Mouse (Mus musculus) embryonic facial prominence, embryonic 14.5 days (tissue): ENCODE data around the gene Sufu. TPM values are rescaled to one million over a fixed set of nuclear protein-coding genes. Genes with fewer than 3 reads are reported as not detected.
A peak's percentile ranks its signal among the peaks of the same experiment; 100 is the strongest.

ENCODE experiments used
- ATAC-seq: fragments of 200-750 bp; cut with Nextera tagmentation; 2 replicates; pipeline ENCODE4 v1.8.0; 2017; ENCODE audit warnings: low read depth, moderate number of reproducible peaks, moderate TSS enrichment
- DNase-seq: peaks from one replicate; pipeline ENCODE4 v3.0.0-alpha.2; 2015; ENCODE audit warnings: low spot score
- H3K27ac ChIP-seq: fragments of 300-500 bp; sonication (generic); replicated peaks from 2 replicates; pipeline ENCODE4 v1.5.1; 2014; ENCODE audit warnings: low read depth, mild to moderate bottlenecking, low read length, moderate library complexity
- H3K27me3 ChIP-seq: fragments of 300-500 bp; sonication (generic); replicated peaks from 2 replicates; pipeline ENCODE4 v1.6.1; 2014; ENCODE audit warnings: low read length; ENCODE audit not compliant: control insufficient read depth, insufficient read depth
- H3K36me3 ChIP-seq: fragments of 300-500 bp; sonication (generic); 2 replicates; pipeline ENCODE4 v1.6.1; 2014; ENCODE audit warnings: low read length, mixed read lengths; ENCODE audit not compliant: control insufficient read depth, insufficient read depth
- H3K4me1 ChIP-seq: fragments of 300-500 bp; sonication (generic); 2 replicates; pipeline ENCODE4 v1.6.1; 2014; ENCODE audit warnings: antibody characterized with exemption, low read length; ENCODE audit not compliant: control insufficient read depth, insufficient read depth
- H3K4me2 ChIP-seq: fragments of 300-500 bp; sonication (generic); 2 replicates; pipeline ENCODE4 v1.6.1; 2014; ENCODE audit warnings: low read depth, mild to moderate bottlenecking, low read length, moderate library complexity, mixed read lengths
- H3K4me3 ChIP-seq: fragments of 300-500 bp; sonication (generic); 2 replicates; pipeline ENCODE4 v1.5.1; 2014; ENCODE audit warnings: low read depth, mild to moderate bottlenecking, low read length
- H3K9ac ChIP-seq: fragments of 300-500 bp; sonication (generic); 2 replicates; pipeline ENCODE4 v1.6.1; 2014; ENCODE audit warnings: low read depth, mild to moderate bottlenecking, low read length, moderate library complexity, mixed read lengths
- H3K9me3 ChIP-seq: fragments of 300-500 bp; sonication (generic); 2 replicates; pipeline ENCODE4 v1.6.1; 2016; ENCODE audit warnings: low read length; ENCODE audit not compliant: control insufficient read depth
- WGBS: fragments of 180-500 bp; shearing (Covaris S2); extraction: QIAGEN DNeasy Blood & Tissue Kit; methylation state at CpG from one replicate; pipeline ENCODE4 v1.1.7; 2014; 5-methylcytosine and 5-hydroxymethylcytosine counted together
- polyA plus RNA-seq: library from polyadenylated mRNA; unstranded; fragments of >200 nt; fragmentation: Nextera tagmentation; extraction: Ambion mirVana; gene quantifications from 2 replicates; pipeline ENCODE4 v1.2.1, GENCODE M21; 2014

Gene Sufu
- polyA plus RNA-seq, 1 experiment from 2014 or later = 34.3 TPM

- peaks cover 31% of the 10 kb centered on the region for H3K4me1 ChIP-seq
- peak overlapping the region; percentile 40; the same call in 1 of the 2 replicates for H3K27ac ChIP-seq
- no peak overlapping the region for H3K9ac ChIP-seq
- no peak overlapping the region for H3K4me3 ChIP-seq
- DNase-seq (no peak), ATAC-seq (no peak)
- WGBS = 22% methylated on average over 4 of the region's 4 CpGs
- H3K9me3 ChIP-seq = no peaks in the 10 kb centered on the region
- peaks cover 68% of the 10 kb centered on the region for H3K36me3 ChIP-seq
- no peak overlapping the region for H3K4me2 ChIP-seq
- H3K27me3 ChIP-seq = no peaks in the 10 kb centered on the region
Measured at GRCm38 (mm10) chr19:46481756-46482155, 85.1 kb downstream of the Sufu start.

DNA sequence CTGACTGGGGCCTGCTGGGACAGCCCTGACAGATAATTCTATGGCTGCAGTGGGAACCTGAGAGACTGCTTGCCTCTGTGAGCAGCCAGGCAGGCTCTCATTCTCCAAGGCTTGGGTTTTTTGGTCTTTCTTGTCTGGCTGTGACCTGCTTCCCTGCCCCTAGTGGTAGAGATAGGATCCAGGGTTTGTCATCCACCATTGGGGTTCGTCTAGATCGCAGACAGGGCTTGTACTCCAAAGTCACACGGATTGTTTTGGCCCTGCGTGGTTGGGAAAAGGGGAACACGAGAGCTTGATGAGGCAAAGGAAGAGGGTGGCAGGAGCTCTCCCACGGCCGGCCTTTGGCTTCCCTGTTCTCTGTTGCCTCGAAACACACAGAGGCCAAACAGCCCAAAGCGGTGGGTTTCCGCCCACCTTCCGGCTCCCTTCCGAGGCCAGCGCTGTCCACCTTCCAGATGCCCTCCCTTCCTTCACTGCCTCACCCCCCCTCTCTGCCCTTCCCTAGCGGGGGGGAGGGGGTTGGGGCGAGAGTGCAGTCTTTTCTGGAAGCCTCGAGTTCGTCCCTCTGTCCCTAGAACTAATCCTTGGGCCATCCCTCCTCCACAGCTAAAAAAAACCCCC is 86.3 kb downstream of the Sufu start:
- peaks cover 71% of the 10 kb centered on the region for H3K36me3 ChIP-seq
- no peak overlapping the region for H3K9ac ChIP-seq
- ATAC-seq = no peak
- peaks cover 24% of the 10 kb centered on the region for H3K4me1 ChIP-seq
- no peak overlapping the region for H3K4me3 ChIP-seq
- no peak overlapping the region for H3K4me2 ChIP-seq
- WGBS = 44% methylated on average over 15 of the region's 17 CpGs
- H3K9me3 ChIP-seq = no peaks in the 10 kb centered on the region
- H3K27me3 ChIP-seq = no peaks in the 10 kb centered on the region
- H3K27ac ChIP-seq = no peak overlapping the region
- no peak for DNase-seq

- H3K36me3 ChIP-seq = peaks cover 64% of the 10 kb centered on the region
- no peak overlapping the region for H3K4me3 ChIP-seq
- no peak for DNase-seq
- H3K27me3 ChIP-seq = no peaks in the 10 kb centered on the region
- no peak for ATAC-seq
- H3K4me1 ChIP-seq = peaks cover 22% of the 10 kb centered on the region
- no peak overlapping the region for H3K4me2 ChIP-seq
- 74% methylated on average over 12 of the region's 15 CpGs for WGBS
- no peak overlapping the region for H3K9ac ChIP-seq
- H3K27ac ChIP-seq = peak overlapping the region; percentile 58
- H3K9me3 ChIP-seq = no peaks in the 10 kb centered on the region
Measured at GRCm38 (mm10) chr19:46483701-46484328, 87.1 kb downstream of the Sufu start.

DNA sequence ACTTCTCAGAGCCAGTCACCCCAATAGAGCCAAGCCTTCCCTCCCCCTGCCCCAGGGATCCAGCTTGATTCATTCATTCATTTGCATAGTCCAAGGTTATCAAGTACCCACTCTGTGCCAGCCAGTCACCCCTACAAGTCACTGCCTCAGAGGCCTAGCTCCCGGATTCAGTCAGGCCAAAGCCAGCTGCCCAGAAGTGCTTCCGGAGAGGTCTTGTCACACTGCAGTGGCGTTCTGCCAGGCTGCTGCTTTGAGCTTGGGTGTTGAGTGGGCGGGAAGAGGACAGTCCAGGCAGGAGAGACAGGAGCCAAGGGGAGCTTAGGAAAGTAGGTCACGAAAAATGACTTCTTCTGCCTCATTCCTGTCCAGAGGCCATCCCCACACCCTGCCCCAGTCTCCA is 87.8 kb downstream of the Sufu start:
- Histone ChIP-seq H3K27ac (peak overlapping the region; percentile 58), H3K36me3 (peaks cover 57% of the 10 kb centered on the region), H3K9me3 (no peaks in the 10 kb centered on the region), H3K4me2 (no peak overlapping the region), H3K9ac (no peak overlapping the region), H3K4me3 (no peak overlapping the region), H3K27me3 (no peaks in the 10 kb centered on the region), H3K4me1 (peaks cover 15% of the 10 kb centered on the region; the same call in 1 of the 2 replicates)
- DNase-seq (no peak), ATAC-seq (no peak)
- 64% methylated on average over 5 of the region's 5 CpGs for WGBS

GRCm38 (mm10) chr19:46485847-46486246 is 89.2 kb downstream of the Sufu start:
- 81% methylated on average over 9 of the region's 9 CpGs for WGBS
- Histone ChIP-seq H3K4me3 (no peak overlapping the region), H3K4me2 (no peak overlapping the region), H3K4me1 (peaks cover 15% of the 10 kb centered on the region; the same call in 1 of the 2 replicates), H3K9ac (no peak overlapping the region), H3K9me3 (no peaks in the 10 kb centered on the region), H3K27me3 (no peaks in the 10 kb centered on the region), H3K36me3 (peaks cover 44% of the 10 kb centered on the region), H3K27ac (no peak overlapping the region)
- no peak for DNase-seq
- no peak for ATAC-seq

DNA sequence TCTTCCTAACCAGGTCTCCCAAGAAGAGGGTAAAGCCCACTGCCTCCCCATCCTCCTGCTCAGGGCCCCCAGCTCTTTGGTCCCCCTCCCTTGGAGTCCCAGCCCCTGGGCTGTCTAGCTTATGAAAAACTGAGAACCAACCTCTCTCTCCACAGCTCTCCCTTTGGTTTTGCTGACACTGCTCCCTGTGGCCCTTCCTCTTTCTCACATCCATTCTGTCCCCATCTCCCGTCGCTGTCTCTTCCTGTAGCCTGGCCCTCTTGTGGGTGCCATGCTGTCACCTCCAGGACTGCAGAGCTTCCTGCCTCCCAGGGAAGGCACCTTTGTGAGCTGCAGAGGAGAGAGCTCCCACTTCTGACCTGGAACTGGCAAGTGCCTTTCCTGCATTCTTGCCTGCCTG is 90.0 kb downstream of the Sufu start:
- H3K4me2 ChIP-seq = no peak overlapping the region

GRCm38 (mm10) chr19:46489448-46489847 is 92.8 kb downstream of the Sufu start:
- H3K4me2 ChIP-seq = no peak overlapping the region
- WGBS = 93% methylated on average over 1 of the region's 1 CpGs
- no peaks in the 10 kb centered on the region for H3K27me3 ChIP-seq
- peaks cover 35% of the 10 kb centered on the region for H3K36me3 ChIP-seq
- DNase-seq = no peak
- H3K4me1 ChIP-seq = no peaks in the 10 kb centered on the region
- no peaks in the 10 kb centered on the region for H3K9me3 ChIP-seq
- H3K27ac ChIP-seq = no peak overlapping the region
- H3K9ac ChIP-seq = no peak overlapping the region
- ATAC-seq = no peak
- H3K4me3 ChIP-seq = no peak overlapping the region

More for the DNA sequence above, 90.0 kb downstream of the Sufu start:
- Histone ChIP-seq H3K4me3 (no peak overlapping the region), H3K27ac (no peak overlapping the region), H3K9me3 (no peaks in the 10 kb centered on the region), H3K9ac (no peak overlapping the region), H3K36me3 (peaks cover 43% of the 10 kb centered on the region), H3K4me1 (peaks cover 10% of the 10 kb centered on the region; the same call in 1 of the 2 replicates), H3K27me3 (no peaks in the 10 kb centered on the region)
- ATAC-seq = no peak
- DNase-seq = no peak
- WGBS = 71% methylated on average over 2 of the region's 2 CpGs

- no peak overlapping the region for H3K27ac ChIP-seq
- peak; percentile 64; the same call in 1 of the 2 replicates for ATAC-seq
Measured at GRCm38 (mm10) chr19:46490634-46491033, 93.9 kb downstream of the Sufu start.

DNA sequence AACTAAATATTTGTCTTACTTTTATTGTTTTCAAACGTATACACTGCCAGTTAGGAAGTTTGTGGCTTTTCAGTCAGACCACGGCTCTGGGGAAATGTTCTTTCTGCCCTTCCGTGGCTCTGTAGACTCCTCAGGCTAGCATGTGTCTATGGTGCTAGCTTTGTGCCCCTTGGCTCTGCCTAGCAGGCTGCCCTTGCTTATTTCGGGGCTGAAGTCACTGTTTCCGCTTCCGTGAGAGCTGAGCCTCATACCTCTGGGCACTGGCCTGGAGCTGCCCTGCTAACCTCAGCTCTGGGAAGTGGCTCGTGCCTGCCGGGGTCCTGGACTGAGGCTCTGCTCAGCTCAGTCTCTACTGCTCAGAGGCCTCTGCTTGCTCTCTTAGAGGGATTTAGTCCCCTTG is 98.4 kb downstream of the Sufu start:
- H3K27ac ChIP-seq = no peak overlapping the region
- WGBS = 73% methylated on average over 8 of the region's 8 CpGs
- no peaks in the 10 kb centered on the region for H3K4me1 ChIP-seq
- no peaks in the 10 kb centered on the region for H3K9me3 ChIP-seq
- no peak overlapping the region for H3K4me2 ChIP-seq
- no peaks in the 10 kb centered on the region for H3K36me3 ChIP-seq
- no peak for ATAC-seq
- no peak overlapping the region for H3K4me3 ChIP-seq
- no peak overlapping the region for H3K9ac ChIP-seq
- DNase-seq = no peak
- no peaks in the 10 kb centered on the region for H3K27me3 ChIP-seq

More at GRCm38 (mm10) chr19:46490634-46491033, 93.9 kb downstream of the Sufu start:
- Histone ChIP-seq H3K27me3 (no peaks in the 10 kb centered on the region), H3K9me3 (no peaks in the 10 kb centered on the region), H3K4me3 (no peak overlapping the region), H3K36me3 (peaks cover 23% of the 10 kb centered on the region), H3K4me2 (no peak overlapping the region), H3K4me1 (no peaks in the 10 kb centered on the region), H3K9ac (no peak overlapping the region)
- 5% methylated on average over 2 of the region's 2 CpGs for WGBS
- DNase-seq = no peak
